Comparison of ENCODE assay signal across 8 mouse cellular contexts in the genomic region with DNA sequence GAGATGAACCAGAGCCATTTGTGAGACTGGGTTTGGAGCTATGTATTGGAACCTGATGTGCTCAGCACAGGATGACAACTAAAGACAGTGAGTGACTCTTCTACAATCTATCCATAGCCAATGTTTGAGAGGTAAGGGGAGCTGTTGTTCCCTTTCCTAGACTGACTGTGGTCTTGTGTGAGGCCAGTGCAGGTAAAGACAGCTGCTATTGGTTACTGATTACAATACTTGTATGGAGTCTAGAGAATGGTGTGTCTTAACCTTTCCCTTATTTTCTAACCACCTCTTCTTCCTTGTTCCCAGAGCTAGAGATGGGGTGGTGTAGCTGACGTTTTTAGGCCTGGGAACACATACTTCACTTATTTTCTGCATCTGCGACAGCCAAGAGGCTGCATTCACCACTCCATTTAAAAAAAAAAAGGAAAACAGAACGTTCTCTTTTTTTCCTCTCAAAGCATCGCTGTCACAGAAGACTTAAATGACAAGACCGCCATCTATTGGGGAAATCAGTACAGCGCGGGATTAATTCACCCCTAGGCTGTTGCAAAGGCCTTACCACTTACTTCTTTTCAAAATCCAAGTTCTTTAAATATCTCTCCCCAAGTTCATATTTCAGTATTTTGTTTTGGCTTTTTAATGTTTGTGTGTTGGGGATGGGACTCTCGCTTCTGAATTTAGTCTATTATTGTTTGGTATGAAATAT. TPM values are rescaled to one million over a fixed set of nuclear protein-coding genes. Genes with fewer than 3 reads are reported as not detected.
DNase-seq lines count a peak whose midpoint lies in the region; ATAC-seq lines count a peak whose summit lies in the region.

No protein-coding gene starts in this region.

- intact Hi-C loops in left cerebral cortex, postnatal 10 days (cut with DNase I) = loop anchor here (2.0 to 10.0 kb wide), 3 partner anchors 17 to 243 kb away; a partner anchor contains a TSS

- ATAC-seq in megakaryocyte, adult 5-6 weeks (ENCODE audit: poor library complexity, severe bottlenecking) = peak; percentile 80

- DNase-seq in adrenal gland, adult 18-20 months (ENCODE audit: low spot score in 2 of 2) = peak; percentile 31 to 39
- no peak for DNase-seq in adrenal gland, postnatal 4 days (ENCODE audit: low spot score in 2 of 2)
- peak; percentile 73 to 81 for DNase-seq in cerebellum, postnatal 10 days
- DNase-seq in gastrocnemius, adult 18-20 months (ENCODE audit: low spot score) = peak; percentile 78
- DNase-seq in induced T-regulatory cell, adult 2 months (ENCODE audit: low read depth) = peak; percentile 92
- DNase-seq in left cerebral cortex, postnatal 10 days (ENCODE audit: extremely low spot score in 1 of 2, low spot score in 2 of 2) = peak; percentile 69 to 74
- DNase-seq in right cerebral cortex, postnatal 10 days (ENCODE audit: low spot score in 2 of 2) = peak; percentile 82 to 84

RNA-seq across cellular contexts. Expression of a gene that starts 19.8 kb away (rescaled TPM):
- total RNA-seq in adrenal gland, adult 18-20 months (2021) = 10 to 100 TPM; 21.3 to 41.2 TPM
- 10 to 100 TPM; 28.1 to 30.6 TPM for total RNA-seq in adrenal gland, postnatal 4 days (2021)
- 1 to 10 TPM; 6.4 to 8.7 TPM for total RNA-seq in gastrocnemius, adult 18-20 months (2021)
- total RNA-seq in left cerebral cortex, postnatal 10 days (2021) = 1 to 10 TPM; 7.1 to 7.2 TPM
- total RNA-seq in megakaryocyte, adult 5-6 weeks (2015) = 20.2 and 25.4 TPM in 2 replicates
- 31.0 and 36.1 TPM in 2 replicates for total RNA-seq in megakaryocyte, adult 5-6 weeks (2017)

RNA-seq across cellular contexts. Expression of a gene that starts 26.8 kb away (rescaled TPM):
- 1 to 10 TPM; 3.1 to 4.7 TPM for total RNA-seq in adrenal gland, adult 18-20 months (2021)
- total RNA-seq in adrenal gland, postnatal 4 days (2021) = 1 to 10 TPM; 6.9 to 7.5 TPM
- total RNA-seq in gastrocnemius, adult 18-20 months (2021) = 1 to 10 TPM; 1.1 to 1.2 TPM
- 1 to 10 TPM; 4.9 to 5.4 TPM for total RNA-seq in left cerebral cortex, postnatal 10 days (2021)
- total RNA-seq in megakaryocyte, adult 5-6 weeks (2015) = 23.9 and 25.5 TPM in 2 replicates
- total RNA-seq in megakaryocyte, adult 5-6 weeks (2017) = 13.7 and 16.0 TPM in 2 replicates

RNA-seq across cellular contexts. Expression of a gene that starts 51.3 kb away (rescaled TPM):
- 10 to 100 TPM in 1 of 2 experiments, 1 to 10 TPM in 1; 9.7 to 12.3 TPM for total RNA-seq in adrenal gland, adult 18-20 months (2021)
- 10 to 100 TPM; 13.7 to 15.5 TPM for total RNA-seq in adrenal gland, postnatal 4 days (2021)
- total RNA-seq in gastrocnemius, adult 18-20 months (2021) = 1 to 10 TPM; 2.3 to 3.2 TPM
- total RNA-seq in left cerebral cortex, postnatal 10 days (2021) = 10 to 100 TPM; 17.1 to 17.6 TPM
- 2.0 and 3.4 TPM in 2 replicates for total RNA-seq in megakaryocyte, adult 5-6 weeks (2015)
- total RNA-seq in megakaryocyte, adult 5-6 weeks (2017) = 1.8 and 3.0 TPM in 2 replicates

Comparison
In these comparisons a context has a peak if more than half of its experiments do, and no peak if none do; other contexts are left out.
1. DNase-seq: peak in adrenal gland, adult 18-20 months (2 of 2), cerebellum, postnatal 10 days (2 of 2), gastrocnemius, adult 18-20 months (single experiment), induced T-regulatory cell, adult 2 months (single experiment), left cerebral cortex, postnatal 10 days (2 of 2) and right cerebral cortex, postnatal 10 days (2 of 2); none in adrenal gland, postnatal 4 days (0 of 2).